Mouse (Mus musculus): ENCODE measurements around the gene Synj1.

DNA sequence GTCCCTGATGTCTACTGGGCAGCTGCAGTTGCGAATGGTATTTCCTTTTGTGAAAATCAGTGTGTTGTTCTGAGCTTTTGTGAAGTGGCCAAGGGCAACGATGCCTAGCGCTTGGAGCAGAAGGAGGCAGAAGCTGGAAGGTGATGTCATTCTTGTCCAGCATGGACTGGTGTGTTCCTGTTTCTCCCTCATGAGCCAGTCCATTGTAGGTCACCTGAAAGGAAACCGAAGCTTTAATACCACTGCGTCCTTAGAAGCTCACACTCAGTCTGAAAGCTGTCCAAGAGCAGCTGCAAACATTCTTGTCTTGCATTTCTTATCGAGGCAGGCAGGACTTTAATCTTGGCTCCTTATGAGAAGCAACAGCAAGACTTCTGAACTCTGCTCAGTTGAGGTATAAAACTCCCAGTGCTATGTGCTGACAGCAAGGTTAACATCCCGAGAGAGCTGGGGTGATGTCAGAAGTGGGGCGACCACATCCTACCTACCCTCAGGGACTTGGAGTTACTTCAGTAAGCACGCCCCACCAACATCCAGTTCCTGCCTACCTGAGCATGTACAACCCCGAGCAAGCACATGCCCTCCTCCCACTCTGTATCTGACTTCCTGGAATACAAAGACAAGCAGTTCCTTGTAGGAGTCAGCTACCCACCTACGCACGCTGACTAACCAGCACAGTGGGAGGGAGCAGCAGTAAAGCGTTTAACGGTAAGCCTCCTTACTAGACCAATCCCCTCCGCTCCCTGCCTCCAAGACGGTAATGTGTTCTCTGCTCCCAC lies 45.1 kb upstream of the Synj1 start:
- TF ChIP-seq CTCF (IDR thresholded peaks at IDR 0.05; ENCODE audit: borderline replicate concordance, control insufficient read depth, extremely low read depth, insufficient read depth, low read length, poor library complexity) (no peak), POLR2A (IDR thresholded peaks at IDR 0.05; ENCODE audit: control insufficient read depth, extremely low read depth, insufficient read depth, low read length, poor library complexity) (no peak)

All from thymus, adult 2 months (tissue).